Mouse (Mus musculus): Measurements from ENCODE around the gene Zfyve27. TPM values are rescaled to one million over a fixed set of nuclear protein-coding genes. Genes with fewer than 3 reads are reported as not detected.

Gene Zfyve27
- polyA plus RNA-seq, 1 experiment from 2014 or later: 32.0 TPM

DNA sequence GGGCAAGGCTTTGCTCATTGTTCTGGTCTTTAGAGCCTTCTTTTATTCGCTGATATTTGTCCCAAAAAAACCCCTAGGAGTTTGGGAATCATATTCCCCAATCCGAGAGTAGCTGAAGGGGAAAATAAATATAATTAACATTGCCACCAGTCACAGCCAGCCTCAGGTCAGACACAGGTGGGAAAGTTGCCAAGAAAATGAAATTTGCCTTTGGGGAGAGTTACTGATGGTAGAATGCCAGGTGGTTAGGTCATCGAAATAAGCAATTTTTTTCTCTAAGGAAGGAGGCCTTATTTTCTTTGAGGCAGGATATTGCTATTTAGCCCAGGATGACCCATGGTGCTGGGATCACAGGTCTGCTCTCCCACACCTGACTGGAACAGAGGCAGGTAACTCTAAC, 3.0 kb downstream of the Zfyve27 start:
- H3K9me3 ChIP-seq: no peaks in the 10 kb centered on the region
- peaks cover 18% of the 10 kb centered on the region for H3K4me1 ChIP-seq
- 55% methylated on average over 3 of the region's 3 CpGs for WGBS
- peaks cover 38% of the 10 kb centered on the region for H3K27me3 ChIP-seq (replicated peaks; ENCODE audit: low read depth, poor library complexity, severe bottlenecking)
- H3K27ac ChIP-seq (replicated peaks): no peak overlapping the region
- H3K36me3 ChIP-seq (replicated peaks): no peaks in the 10 kb centered on the region
- DNase-seq (ENCODE audit: low spot score): no peak
- no peak overlapping the region for H3K4me3 ChIP-seq

DNA sequence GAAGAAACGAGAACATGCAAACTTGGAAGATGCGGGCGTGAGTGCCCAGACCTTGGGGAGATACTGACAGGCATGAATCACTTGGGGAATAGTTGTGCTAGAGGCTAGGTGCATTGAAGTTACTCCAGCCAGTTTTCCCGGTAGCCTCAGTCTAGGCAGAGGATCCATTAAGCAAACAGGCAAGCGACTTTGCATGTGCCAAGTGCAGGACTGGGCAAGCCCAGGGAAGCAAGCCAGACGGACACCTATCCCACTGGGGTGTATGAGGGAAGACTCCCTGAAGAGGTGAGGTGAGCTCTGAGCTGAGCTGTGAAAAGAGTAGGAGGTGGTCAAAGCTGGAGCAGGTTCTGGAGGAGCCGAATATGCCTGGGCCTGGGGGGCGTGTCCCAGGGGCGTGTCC, 3.7 kb downstream of the Zfyve27 start:
- no peaks in the 10 kb centered on the region for H3K36me3 ChIP-seq (replicated peaks)
- 66% methylated on average over 9 of the region's 9 CpGs for WGBS
- peaks cover 38% of the 10 kb centered on the region for H3K27me3 ChIP-seq (replicated peaks; ENCODE audit: low read depth, poor library complexity, severe bottlenecking)
- no peak overlapping the region for H3K4me3 ChIP-seq
- H3K9me3 ChIP-seq: no peaks in the 10 kb centered on the region
- H3K4me1 ChIP-seq: peaks cover 21% of the 10 kb centered on the region
- no peak for DNase-seq (ENCODE audit: low spot score)
- H3K27ac ChIP-seq (replicated peaks): no peak overlapping the region

GRCm38 (mm10) chr19:42169322-42169975, 5.7 kb downstream of the Zfyve27 start:
- no peak overlapping the region for H3K27ac ChIP-seq (replicated peaks)
- no peak for DNase-seq (ENCODE audit: low spot score)
- no peaks in the 10 kb centered on the region for H3K36me3 ChIP-seq (replicated peaks)
- H3K27me3 ChIP-seq (replicated peaks; ENCODE audit: low read depth, poor library complexity, severe bottlenecking): peaks cover 38% of the 10 kb centered on the region
- peaks cover 21% of the 10 kb centered on the region for H3K4me1 ChIP-seq
- no peak overlapping the region; the same call in 1 of the 2 replicates for H3K4me3 ChIP-seq
- WGBS: 79% methylated on average over 10 of the region's 10 CpGs
- H3K9me3 ChIP-seq: no peaks in the 10 kb centered on the region

DNA sequence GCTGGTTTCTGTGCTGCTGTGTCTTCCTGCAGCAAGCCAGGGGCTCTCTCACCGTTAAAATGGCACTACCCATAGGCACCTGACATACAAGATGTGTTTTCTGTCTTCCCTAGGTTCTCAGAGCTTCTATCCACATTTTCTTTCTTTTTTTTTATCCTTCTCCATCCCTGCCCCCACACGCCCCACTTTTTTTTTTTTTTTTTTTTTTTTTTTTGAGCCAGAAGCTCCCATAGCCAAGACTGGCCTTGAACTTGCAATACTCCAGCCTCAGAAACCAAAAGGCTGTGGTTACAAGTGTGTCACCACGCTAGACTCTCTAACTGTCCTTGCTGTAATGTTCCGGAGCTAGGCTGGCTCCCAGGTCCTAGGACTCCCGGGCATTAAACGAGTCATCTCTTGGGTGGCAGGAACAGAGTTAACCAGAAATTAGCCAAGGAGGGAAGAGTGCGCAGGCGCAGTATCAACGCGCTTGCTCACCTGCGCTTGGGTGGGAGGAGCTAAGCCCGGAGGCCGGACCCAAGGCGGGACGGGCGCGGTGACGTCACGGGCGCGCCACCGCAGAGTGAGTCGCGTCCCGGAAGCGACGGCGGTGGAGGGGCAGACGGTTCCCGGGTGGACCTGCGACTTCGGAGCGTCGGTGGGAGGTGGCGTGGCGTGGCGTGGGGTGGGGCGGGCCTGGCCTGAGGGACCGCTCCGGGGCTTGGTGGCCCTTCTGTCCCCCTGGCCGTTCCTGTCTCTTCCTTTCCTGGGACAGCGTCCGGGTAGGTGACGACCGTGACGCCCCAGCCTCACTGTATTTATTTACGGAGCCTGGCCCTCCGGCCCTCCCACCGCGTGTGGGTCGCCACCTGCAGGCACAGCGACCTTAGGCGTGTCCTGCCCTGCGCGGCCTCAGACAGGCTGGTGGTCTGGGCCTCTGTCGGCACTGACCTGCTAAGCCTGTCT, 6.5 kb downstream of the Zfyve27 start:
- peak overlapping the region; percentile 83 for H3K27ac ChIP-seq (replicated peaks)
- peak overlapping the region; percentile 99 for H3K4me3 ChIP-seq
- peaks cover 32% of the 10 kb centered on the region for H3K27me3 ChIP-seq (replicated peaks; ENCODE audit: low read depth, poor library complexity, severe bottlenecking)
- 2% methylated on average over 56 of the region's 56 CpGs for WGBS
- no peaks in the 10 kb centered on the region for H3K9me3 ChIP-seq
- H3K4me1 ChIP-seq: peaks cover 21% of the 10 kb centered on the region
- H3K36me3 ChIP-seq (replicated peaks): no peaks in the 10 kb centered on the region
- DNase-seq (ENCODE audit: low spot score): peak; percentile 93

- WGBS: 75% methylated on average over 7 of the region's 7 CpGs
- Histone ChIP-seq H3K9me3 (no peaks in the 10 kb centered on the region), H3K27ac (replicated peaks) (no peak overlapping the region)
Observed at GRCm38 (mm10) chr19:42176841-42177240, 13.1 kb downstream of the Zfyve27 start.

DNA sequence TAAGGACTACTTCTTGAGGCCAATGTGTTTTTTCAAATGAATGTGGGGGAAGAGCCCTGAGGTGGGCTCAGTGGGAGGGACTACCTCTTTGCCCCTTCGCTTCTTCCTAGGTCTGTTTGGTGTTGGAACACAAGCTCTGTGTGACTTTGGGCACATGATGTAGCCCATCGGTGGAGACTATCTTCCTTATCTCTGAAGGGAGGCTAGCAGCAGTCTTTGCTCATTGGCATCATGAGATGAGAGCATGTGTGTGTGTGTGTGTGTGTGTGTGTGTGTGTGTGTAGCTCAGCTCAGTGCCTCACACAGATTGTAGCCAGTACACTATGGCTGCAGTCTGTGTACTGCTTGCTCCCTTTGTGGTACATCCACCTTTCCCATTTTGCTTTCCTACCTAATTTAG, 13.7 kb downstream of the Zfyve27 start:
- no peaks in the 10 kb centered on the region for H3K27me3 ChIP-seq (replicated peaks; ENCODE audit: low read depth, poor library complexity, severe bottlenecking)

More at GRCm38 (mm10) chr19:42176841-42177240, 13.1 kb downstream of the Zfyve27 start:
- Histone ChIP-seq H3K36me3 (replicated peaks) (peaks cover 31% of the 10 kb centered on the region), H3K4me1 (peaks cover 2% of the 10 kb centered on the region), H3K4me3 (no peak overlapping the region), H3K27me3 (replicated peaks; ENCODE audit: low read depth, poor library complexity, severe bottlenecking) (no peaks in the 10 kb centered on the region)
- no peak for DNase-seq (ENCODE audit: low spot score)

GRCm38 (mm10) chr19:42179356-42179755, 15.6 kb downstream of the Zfyve27 start:
- Histone ChIP-seq H3K36me3 (replicated peaks) (peaks cover 54% of the 10 kb centered on the region), H3K4me1 (0 out of 2 replicates have a peak, but pooled peaks cover 2% of the 10 kb centered on the region), H3K27ac (replicated peaks) (no peak overlapping the region), H3K4me3 (no peak overlapping the region), H3K27me3 (replicated peaks; ENCODE audit: low read depth, poor library complexity, severe bottlenecking) (no peaks in the 10 kb centered on the region), H3K9me3 (no peaks in the 10 kb centered on the region)
- 84% methylated on average over 14 of the region's 14 CpGs for WGBS
- DNase-seq (ENCODE audit: low spot score): no peak

More for the DNA sequence above, 13.7 kb downstream of the Zfyve27 start:
- Histone ChIP-seq H3K9me3 (no peaks in the 10 kb centered on the region), H3K36me3 (replicated peaks) (peaks cover 35% of the 10 kb centered on the region), H3K27ac (replicated peaks) (no peak overlapping the region), H3K4me1 (no peaks in the 10 kb centered on the region), H3K4me3 (no peak overlapping the region)
- DNase-seq (ENCODE audit: low spot score): no peak
- 91% methylated on average over 2 of the region's 2 CpGs for WGBS

DNA sequence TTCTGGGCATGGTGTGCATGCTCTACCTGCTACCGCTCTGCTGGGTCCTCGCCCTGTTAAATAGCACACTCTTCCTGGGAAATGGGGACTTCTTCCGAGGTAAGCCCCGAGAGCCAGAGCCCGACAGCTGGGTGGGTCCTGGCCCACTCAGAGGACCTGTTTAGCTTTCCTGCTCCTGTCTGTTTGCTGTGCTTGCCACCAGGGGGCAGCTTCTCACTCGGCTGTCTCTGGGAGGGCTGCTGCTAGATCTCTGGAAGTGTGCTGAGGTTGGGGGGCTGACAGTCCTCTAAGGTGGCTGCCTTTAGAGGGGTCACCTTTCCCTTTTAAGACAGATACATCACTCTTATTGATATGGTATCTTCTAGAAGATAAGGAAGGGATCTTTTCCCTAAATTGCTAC, 18.9 kb downstream of the Zfyve27 start:
- peak; percentile 50 for DNase-seq (ENCODE audit: low spot score)
- no peaks in the 10 kb centered on the region for H3K9me3 ChIP-seq
- 0 out of 2 replicates have a peak, but pooled peaks cover 2% of the 10 kb centered on the region for H3K4me1 ChIP-seq
- no peak overlapping the region for H3K4me3 ChIP-seq
- H3K27ac ChIP-seq (replicated peaks): no peak overlapping the region
- no peaks in the 10 kb centered on the region for H3K27me3 ChIP-seq (replicated peaks; ENCODE audit: low read depth, poor library complexity, severe bottlenecking)
- peaks cover 82% of the 10 kb centered on the region for H3K36me3 ChIP-seq (replicated peaks)
- 65% methylated on average over 6 of the region's 6 CpGs for WGBS

GRCm38 (mm10) chr19:42189735-42190134, 26.0 kb downstream of the Zfyve27 start:
- Histone ChIP-seq H3K27me3 (replicated peaks; ENCODE audit: low read depth, poor library complexity, severe bottlenecking) (no peaks in the 10 kb centered on the region), H3K36me3 (replicated peaks) (peaks cover 77% of the 10 kb centered on the region), H3K27ac (replicated peaks) (no peak overlapping the region), H3K4me3 (no peak overlapping the region), H3K4me1 (peaks cover 6% of the 10 kb centered on the region), H3K9me3 (no peaks in the 10 kb centered on the region)
- no peak for DNase-seq (ENCODE audit: low spot score)
- 86% methylated on average over 4 of the region's 4 CpGs for WGBS

DNA sequence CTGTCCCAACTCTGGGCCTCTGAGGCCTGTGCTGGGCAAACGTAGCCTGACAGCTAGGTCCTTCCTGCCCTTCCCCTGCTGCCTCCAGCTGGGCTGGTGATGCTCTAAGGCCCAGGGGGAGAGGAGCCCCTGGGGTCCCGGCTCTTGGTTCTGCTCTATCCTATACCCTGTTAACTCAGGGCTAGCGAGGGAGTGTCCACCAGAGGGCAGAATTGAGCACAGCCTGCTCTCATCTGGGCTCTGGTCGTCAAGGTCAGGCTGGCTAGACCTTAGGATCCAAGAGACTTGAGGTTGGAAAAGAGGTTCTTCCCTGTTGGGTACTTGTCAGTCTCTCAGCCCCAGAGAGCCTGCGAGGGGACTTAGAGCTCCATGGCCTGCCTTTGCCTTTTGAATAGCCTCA, 26.7 kb downstream of the Zfyve27 start:
- DNase-seq (ENCODE audit: low spot score): peak; percentile 77
- Histone ChIP-seq H3K4me3 (no peak overlapping the region), H3K27ac (replicated peaks) (no peak overlapping the region), H3K4me1 (peaks cover 6% of the 10 kb centered on the region), H3K9me3 (no peaks in the 10 kb centered on the region), H3K36me3 (replicated peaks) (peaks cover 70% of the 10 kb centered on the region), H3K27me3 (replicated peaks; ENCODE audit: low read depth, poor library complexity, severe bottlenecking) (no peaks in the 10 kb centered on the region)
- WGBS: 20% methylated on average over 5 of the region's 5 CpGs

- H3K4me3 ChIP-seq: no peak overlapping the region
- no peak overlapping the region for H3K27ac ChIP-seq (replicated peaks)
- H3K36me3 ChIP-seq (replicated peaks): peaks cover 47% of the 10 kb centered on the region
- peaks cover 6% of the 10 kb centered on the region for H3K4me1 ChIP-seq
- no peak for DNase-seq (ENCODE audit: low spot score)
- 53% methylated on average over 2 of the region's 2 CpGs for WGBS
- no peaks in the 10 kb centered on the region for H3K9me3 ChIP-seq
- H3K27me3 ChIP-seq (replicated peaks; ENCODE audit: low read depth, poor library complexity, severe bottlenecking): peaks cover 14% of the 10 kb centered on the region
Observed at GRCm38 (mm10) chr19:42193311-42193710, 29.6 kb downstream of the Zfyve27 start.

- WGBS: 87% methylated on average over 4 of the region's 4 CpGs
- Histone ChIP-seq H3K27ac (replicated peaks) (no peak overlapping the region), H3K36me3 (replicated peaks) (peaks cover 19% of the 10 kb centered on the region), H3K4me1 (peaks cover 14% of the 10 kb centered on the region), H3K27me3 (replicated peaks; ENCODE audit: low read depth, poor library complexity, severe bottlenecking) (peaks cover 45% of the 10 kb centered on the region), H3K4me3 (no peak overlapping the region), H3K9me3 (no peaks in the 10 kb centered on the region)
- no peak for DNase-seq (ENCODE audit: low spot score)
Observed at GRCm38 (mm10) chr19:42196378-42196777, 32.6 kb downstream of the Zfyve27 start.
